Mouse (Mus musculus) ES-Bruce4 (cell line): ENCODE results near the gene Chit1. TPM values are rescaled to one million over a fixed set of nuclear protein-coding genes. Genes with fewer than 3 reads are reported as not detected.

ENCODE experiments used
- H3K27ac ChIP-seq: 2 replicates; pipeline ENCODE4 v1.5.1; 2012; ENCODE audit warnings: low read length, inconsistent platforms; ENCODE audit not compliant: insufficient read depth
- H3K27me3 ChIP-seq: 2 replicates; pipeline ENCODE4 v1.6.1; 2012; ENCODE audit warnings: mild to moderate bottlenecking, low read length, inconsistent platforms; ENCODE audit not compliant: control insufficient read depth, poor library complexity, insufficient read depth, severe bottlenecking
- H3K36me3 ChIP-seq: 2 replicates; pipeline ENCODE4 v1.6.1; 2012; ENCODE audit warnings: inconsistent platforms, mild to moderate bottlenecking, low read length, moderate library complexity; ENCODE audit not compliant: control insufficient read depth, poor library complexity, insufficient read depth, severe bottlenecking
- H3K4me1 ChIP-seq: one replicate; pipeline ENCODE4 v1.8.1; 2011; ENCODE audit warnings: low read length; ENCODE audit not compliant: control insufficient read depth, insufficient read depth
- H3K4me3 ChIP-seq: 2 replicates; pipeline ENCODE4 v1.5.1; 2011; ENCODE audit warnings: low read depth, mild to moderate bottlenecking, low read length
- H3K9ac ChIP-seq: 2 replicates; pipeline ENCODE4 v1.6.1; 2012; ENCODE audit warnings: low read depth, mild to moderate bottlenecking, inconsistent platforms; ENCODE audit not compliant: poor library complexity, severe bottlenecking
- H3K9me3 ChIP-seq: replicated peaks from 2 replicates; pipeline ENCODE4 v1.6.1; 2012; ENCODE audit warnings: mild to moderate bottlenecking, low read length, inconsistent platforms; ENCODE audit not compliant: control insufficient read depth, poor library complexity, insufficient read depth, severe bottlenecking
- CTCF ChIP-seq: IDR thresholded peaks from one replicate; pipeline ENCODE4 v1.8.1; 2011; ENCODE audit warnings: low read depth, low read length
- EP300 ChIP-seq: IDR thresholded peaks from 2 replicates; pipeline ENCODE4 v1.6.1; 2011; ENCODE audit warnings: low read depth, low read length; ENCODE audit not compliant: insufficient read depth
- POLR2A ChIP-seq: IDR thresholded peaks from one replicate; pipeline ENCODE4 v1.8.1; 2011; ENCODE audit warnings: low read length; ENCODE audit not compliant: insufficient read depth
- polyA plus RNA-seq: library from polyadenylated mRNA; stranded (reverse); fragments of >200 nt; gene quantifications from 2 replicates; pipeline ENCODE4 v1.2.4, GENCODE M21; 2011; ENCODE audit warnings: low read depth; ENCODE audit not compliant: missing spikeins, insufficient read depth, insufficient read length

Gene Chit1
- polyA plus RNA-seq, 1 experiment = not detected

DNA sequence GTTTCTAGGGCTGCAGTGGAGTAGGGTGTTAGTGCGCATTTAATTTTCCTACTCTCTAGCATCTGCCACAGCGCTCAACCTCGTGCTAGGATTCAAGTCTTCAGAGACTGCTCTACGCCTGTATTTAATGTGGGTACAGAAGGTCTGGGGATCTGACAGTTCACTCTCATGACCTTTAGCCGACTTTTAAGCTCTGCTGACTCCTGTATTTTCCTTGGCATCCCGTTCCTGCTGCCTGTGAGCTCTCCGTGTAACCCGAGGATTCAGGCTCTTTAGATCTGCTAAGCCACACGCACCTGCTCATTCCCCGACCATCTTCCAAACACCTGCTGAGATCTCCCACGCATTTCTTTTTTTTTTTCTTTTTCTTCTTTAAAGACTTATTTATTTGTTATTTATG, 22.3 kb downstream of the Chit1 start:
- TF ChIP-seq EP300 (no peak), CTCF (no peak), POLR2A (no peak)
- Histone ChIP-seq H3K36me3 (no peaks in the 10 kb centered on the region), H3K4me1 (no peaks in the 10 kb centered on the region), H3K9me3 (no peaks in the 10 kb centered on the region), H3K27ac (no peak overlapping the region), H3K27me3 (no peaks in the 10 kb centered on the region), H3K4me3 (no peak overlapping the region), H3K9ac (no peak overlapping the region)

DNA sequence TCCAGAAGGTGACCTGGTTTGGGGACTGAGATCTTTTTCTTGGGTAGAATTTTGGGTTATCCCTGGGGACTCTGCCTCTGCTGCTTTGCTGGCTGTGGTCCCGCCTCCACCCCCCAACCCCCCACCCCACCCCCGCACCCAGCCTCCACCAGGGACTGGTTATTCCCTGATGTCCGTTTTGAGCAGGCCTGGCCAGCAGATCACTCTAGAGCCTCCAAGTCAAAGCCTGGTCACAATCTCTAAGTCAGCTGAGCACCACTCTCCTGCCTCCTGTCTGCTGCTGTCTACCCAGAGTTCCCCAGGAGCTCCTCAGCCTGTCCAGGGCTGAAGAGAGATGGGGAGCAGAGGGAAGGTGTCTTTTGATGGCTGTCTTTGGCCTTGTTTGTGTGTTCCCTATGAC, 25.3 kb downstream of the Chit1 start:
- H3K27ac ChIP-seq = no peak overlapping the region
- no peaks in the 10 kb centered on the region for H3K27me3 ChIP-seq
- no peaks in the 10 kb centered on the region for H3K9me3 ChIP-seq
- H3K36me3 ChIP-seq = no peaks in the 10 kb centered on the region
- no peaks in the 10 kb centered on the region for H3K4me1 ChIP-seq
- no peak overlapping the region for H3K4me3 ChIP-seq
- H3K9ac ChIP-seq = no peak overlapping the region
- no peak for TF ChIP-seq EP300

GRCm38 (mm10) chr1:134138424-134138823, 27.4 kb downstream of the Chit1 start:
- TF ChIP-seq EP300 (no peak), POLR2A (no peak), CTCF (no peak)
- no peaks in the 10 kb centered on the region for H3K4me1 ChIP-seq
- H3K27me3 ChIP-seq = no peaks in the 10 kb centered on the region
- no peaks in the 10 kb centered on the region for H3K9me3 ChIP-seq
- H3K27ac ChIP-seq = no peak overlapping the region
- no peaks in the 10 kb centered on the region for H3K36me3 ChIP-seq
- H3K9ac ChIP-seq = no peak overlapping the region
- no peak overlapping the region for H3K4me3 ChIP-seq

- Histone ChIP-seq H3K27ac (no peak overlapping the region), H3K9me3 (no peaks in the 10 kb centered on the region), H3K27me3 (no peaks in the 10 kb centered on the region), H3K4me3 (no peak overlapping the region), H3K9ac (no peak overlapping the region), H3K4me1 (no peaks in the 10 kb centered on the region), H3K36me3 (no peaks in the 10 kb centered on the region)
- TF ChIP-seq EP300 (no peak), CTCF (no peak), POLR2A (no peak)
Observed at GRCm38 (mm10) chr1:134142363-134142794, 31.3 kb downstream of the Chit1 start.

DNA sequence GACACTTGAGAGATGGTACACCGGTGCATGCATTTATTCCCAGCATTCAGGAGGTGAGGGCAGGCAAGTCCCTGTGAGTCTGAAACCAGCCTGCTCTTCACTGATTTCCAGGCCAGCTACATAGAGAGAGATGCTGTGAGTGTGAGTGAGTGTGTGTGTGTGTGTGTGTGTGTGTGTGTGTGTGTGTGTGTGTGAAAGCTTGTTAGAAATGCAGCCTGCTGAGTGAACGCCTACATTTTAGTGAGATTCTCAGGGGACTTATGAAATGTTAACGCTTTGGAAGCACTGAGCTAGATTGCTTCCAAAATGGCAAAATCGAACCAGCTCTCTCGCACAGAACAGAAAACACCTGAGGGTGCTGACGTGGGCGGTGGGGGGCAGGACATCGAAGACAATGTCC, 35.0 kb downstream of the Chit1 start:
- no peak overlapping the region for H3K4me3 ChIP-seq
- no peak for TF ChIP-seq EP300
- no peak for TF ChIP-seq POLR2A
- TF ChIP-seq CTCF = no peak
- H3K27me3 ChIP-seq = no peaks in the 10 kb centered on the region

DNA sequence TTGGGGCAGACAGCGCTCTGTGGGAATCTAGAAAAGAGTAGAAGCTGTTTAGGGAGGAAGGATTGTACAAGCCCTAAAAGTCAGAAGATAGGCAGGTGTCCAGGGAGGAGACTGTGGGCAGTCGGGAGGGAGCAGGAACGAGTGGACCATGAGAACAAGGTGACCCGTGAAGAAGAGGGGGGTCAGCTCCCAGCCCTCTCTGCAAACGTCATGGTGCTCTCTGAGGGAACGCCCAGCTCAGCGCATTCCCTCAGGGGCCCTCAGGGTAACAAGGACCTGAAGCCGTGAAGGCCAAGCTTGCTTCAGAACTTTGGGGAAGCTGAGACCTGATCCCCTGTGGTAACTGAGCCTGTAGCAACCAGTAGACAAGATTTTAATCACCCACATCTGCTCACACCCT, 39.0 kb downstream of the Chit1 start:
- H3K4me3 ChIP-seq = no peak overlapping the region
- no peak overlapping the region for H3K9ac ChIP-seq
- no peak overlapping the region for H3K27ac ChIP-seq
- H3K9me3 ChIP-seq = no peaks in the 10 kb centered on the region
- H3K27me3 ChIP-seq = no peaks in the 10 kb centered on the region
- no peak for TF ChIP-seq EP300
- TF ChIP-seq POLR2A = no peak
- no peak for TF ChIP-seq CTCF
- no peaks in the 10 kb centered on the region for H3K4me1 ChIP-seq
- no peaks in the 10 kb centered on the region for H3K36me3 ChIP-seq

More for the DNA sequence above, 35.0 kb downstream of the Chit1 start:
- Histone ChIP-seq H3K4me1 (no peaks in the 10 kb centered on the region), H3K9me3 (no peaks in the 10 kb centered on the region), H3K9ac (no peak overlapping the region), H3K36me3 (no peaks in the 10 kb centered on the region), H3K27ac (no peak overlapping the region)

DNA sequence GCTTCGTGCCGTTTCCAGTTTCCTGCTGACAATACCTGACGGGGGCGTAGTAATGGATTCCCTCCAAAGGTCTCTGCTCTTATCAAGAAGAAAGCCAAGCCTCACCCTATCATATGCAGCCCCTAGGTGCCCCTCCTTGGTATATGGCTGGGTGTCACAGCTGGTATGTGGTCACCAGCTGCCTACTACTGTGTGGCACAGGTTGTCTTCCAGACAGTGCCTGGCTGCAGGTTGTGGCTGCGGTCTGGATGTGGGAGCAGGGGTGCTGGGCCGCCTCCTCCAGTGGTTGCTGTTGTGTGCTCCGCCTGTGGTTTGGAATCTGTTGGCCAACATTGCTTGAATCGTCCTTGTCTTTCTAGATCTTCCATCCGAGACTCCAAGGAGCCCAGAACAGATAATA, 39.7 kb downstream of the Chit1 start:
- Histone ChIP-seq H3K27ac (no peak overlapping the region), H3K4me1 (no peaks in the 10 kb centered on the region), H3K27me3 (no peaks in the 10 kb centered on the region), H3K4me3 (no peak overlapping the region), H3K36me3 (no peaks in the 10 kb centered on the region), H3K9me3 (no peaks in the 10 kb centered on the region), H3K9ac (no peak overlapping the region)
- TF ChIP-seq EP300 (no peak), POLR2A (no peak), CTCF (no peak)
